Mouse (Mus musculus) ES-E14 (cell line): ENCODE measurements around the gene Tnnt3.

ENCODE experiments used
- CHD2 ChIP-seq: IDR thresholded peaks from 2 replicates; pipeline ENCODE4 v1.6.1; 2014; ENCODE audit warnings: mild to moderate bottlenecking, low read depth, low read length, inconsistent platforms
- HCFC1 ChIP-seq: IDR thresholded peaks from 2 replicates; pipeline ENCODE4 v1.6.1; 2012; ENCODE audit warnings: low read length, inconsistent platforms, borderline replicate concordance; ENCODE audit not compliant: insufficient read depth
- MAFK ChIP-seq: IDR thresholded peaks from 2 replicates; pipeline ENCODE4 v1.6.1; 2014; ENCODE audit warnings: mild to moderate bottlenecking, low read depth, low read length, inconsistent platforms; ENCODE audit not compliant: insufficient read depth
- ZC3H11A ChIP-seq: IDR thresholded peaks from 2 replicates; pipeline ENCODE4 v1.6.1; 2012; ENCODE audit warnings: low read depth, mild to moderate bottlenecking, inconsistent platforms, low read length, borderline replicate concordance
- ZNF384 ChIP-seq: IDR thresholded peaks from 2 replicates; pipeline ENCODE4 v1.6.1; 2012; ENCODE audit warnings: low read depth, low read length, inconsistent platforms

DNA sequence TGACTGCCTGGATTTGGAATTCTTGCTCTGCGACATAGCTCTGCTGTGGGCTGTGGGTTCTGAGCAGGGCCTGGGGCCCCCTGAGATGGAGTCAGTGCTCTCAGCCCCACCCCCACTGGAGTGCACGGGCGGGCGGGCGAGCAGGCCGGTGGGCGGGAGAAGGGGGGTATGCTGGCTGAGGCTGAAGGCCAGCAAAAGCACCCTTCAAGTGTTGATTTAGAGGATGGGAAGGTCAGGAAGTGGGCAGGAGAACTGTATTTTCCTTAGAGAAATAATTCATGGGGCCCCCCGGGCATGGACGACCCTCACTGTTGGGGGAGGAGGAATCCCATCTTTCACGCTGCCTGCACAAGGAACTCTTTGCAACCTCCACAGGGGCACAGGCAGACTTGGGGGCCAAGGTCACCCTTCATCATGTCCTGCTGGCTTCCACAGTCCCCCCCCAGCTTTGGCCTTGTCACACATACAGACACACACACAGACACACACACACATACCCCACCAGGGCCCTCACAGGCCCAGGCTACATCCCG is 44.2 kb downstream of the Tnnt3 start:
- TF ChIP-seq HCFC1 (no peak), ZC3H11A (no peak), CHD2 (no peak), ZNF384 (no peak), MAFK (no peak)
